Mouse (Mus musculus) naive thymus-derived CD4-positive, alpha-beta T cell, adult 2 months (primary cell): ENCODE results near the gene Srxn1.
"Not testable (repeated sequence)": the region's sequence is repeated elsewhere in the genome, so short reads cannot be mapped to it uniquely, and the experiment has no call there.

Source experiments
- DNase-seq: peaks from one replicate; pipeline ENCODE4 v3.0.0-alpha.2; 2011; ENCODE audit warnings: low read depth

The Srxn1 gene

GRCm38 (mm10) chr2:152105318-152106224 lies at the start of gene Srxn1:
TSS of gene Srxn1 (plus strand) at chr2:152105516.
- peak; percentile 30 for DNase-seq

- DNase-seq = no peak
These were observed 48.7 kb upstream of the Srxn1 start for GRCm38 (mm10) chr2:152056368-152057251.

- DNase-seq = no peak
These were observed 48.1 kb upstream of the Srxn1 start for GRCm38 (mm10) chr2:152057252-152057563.

GRCm38 (mm10) chr2:152062817-152063216 lies 42.5 kb upstream of the Srxn1 start:
- not testable (repeated sequence) for DNase-seq

- DNase-seq = no peak
These were observed 36.5 kb upstream of the Srxn1 start for GRCm38 (mm10) chr2:152068660-152069433.

- no peak for DNase-seq
These were observed 35.9 kb upstream of the Srxn1 start for GRCm38 (mm10) chr2:152069434-152069786.

- no peak for DNase-seq
These were observed 35.4 kb upstream of the Srxn1 start for GRCm38 (mm10) chr2:152069941-152070340.

GRCm38 (mm10) chr2:152074521-152074920 lies 30.8 kb upstream of the Srxn1 start:
- DNase-seq = no peak

- no peak for DNase-seq
These were observed 29.9 kb upstream of the Srxn1 start for GRCm38 (mm10) chr2:152075294-152075889.

GRCm38 (mm10) chr2:152077337-152077736 lies 28.0 kb upstream of the Srxn1 start:
- DNase-seq = no peak

GRCm38 (mm10) chr2:152080685-152081541 lies 24.4 kb upstream of the Srxn1 start, which contains the start of gene Scrt2:
TSS of gene Scrt2 (plus strand) at chr2:152081529.
- DNase-seq = no peak

- peak; percentile 29 for DNase-seq
These were observed 23.5 kb upstream of the Srxn1 start for GRCm38 (mm10) chr2:152081641-152082448.

GRCm38 (mm10) chr2:152082456-152083285 lies 22.6 kb upstream of the Srxn1 start:
- DNase-seq = no peak

- DNase-seq = no peak
These were observed 21.9 kb upstream of the Srxn1 start for GRCm38 (mm10) chr2:152083411-152083810.

GRCm38 (mm10) chr2:152084298-152084697 lies 21.0 kb upstream of the Srxn1 start:
- no peak for DNase-seq

- no peak for DNase-seq
These were observed 19.9 kb upstream of the Srxn1 start for GRCm38 (mm10) chr2:152085414-152085813.

GRCm38 (mm10) chr2:152086451-152086850 lies 18.9 kb upstream of the Srxn1 start:
- DNase-seq = no peak

- DNase-seq = no peak
These were observed 18.2 kb upstream of the Srxn1 start for GRCm38 (mm10) chr2:152087111-152087510.

GRCm38 (mm10) chr2:152089078-152089477 lies 16.2 kb upstream of the Srxn1 start:
- DNase-seq = peak; percentile 37
